Mouse (Mus musculus) effector memory CD4-positive, alpha-beta T cell, adult 5 months (primary cell): ENCODE results near the gene Vmn1r160. TPM values are rescaled to one million over a fixed set of nuclear protein-coding genes. Genes with fewer than 3 reads are reported as not detected.

Source experiments
- polyA plus RNA-seq: library from polyadenylated mRNA; unstranded; fragments of 100-300 nt; shearing (Covaris generic); gene quantifications from one replicate; pipeline ENCODE4 v1.2.1, GENCODE M21; 2017

Vmn1r160 gene
- not detected for polyA plus RNA-seq

GRCm38 (mm10) chr7:22870924-22871323 lies at the start of gene Vmn1r160:
Gene Vmn1r160 (plus strand): TSS chr7:22871224.

GRCm38 (mm10) chr7:22843505-22843904 lies 27.5 kb upstream of the Vmn1r160 start, which contains the start of gene Vmn1r159:
Gene Vmn1r159 (minus strand): TSS chr7:22843605.

Other genes starting within 250 kb of the Vmn1r160 start
- gene Vmn1r155, start 213.2 kb upstream of the Vmn1r160 start, polyA plus RNA-seq: 0.67 TPM
- gene Gm8693, start 178.9 kb upstream of the Vmn1r160 start, polyA plus RNA-seq: not detected
- gene Gm4567, start 151.5 kb upstream of the Vmn1r160 start, polyA plus RNA-seq: not detected
- gene Vmn1r157, start 109.5 kb upstream of the Vmn1r160 start, polyA plus RNA-seq: not detected
- gene Vmn1r158, start 80.4 kb upstream of the Vmn1r160 start, polyA plus RNA-seq: not detected
- not detected for gene Vmn1r159, start 27.6 kb upstream of the Vmn1r160 start, polyA plus RNA-seq
- not detected for gene Gm4214, start 113.4 kb downstream of the Vmn1r160 start, polyA plus RNA-seq
- gene Gm4216, start 148.7 kb downstream of the Vmn1r160 start, polyA plus RNA-seq: not detected
- not detected for gene Vmn1r163, start 184.3 kb downstream of the Vmn1r160 start, polyA plus RNA-seq
- not detected for gene Gm8720, start 196.2 kb downstream of the Vmn1r160 start, polyA plus RNA-seq